Mouse (Mus musculus) heart, embryonic 13.5 days (tissue): Measurements from ENCODE around the gene BC029722. TPM values are rescaled to one million over a fixed set of nuclear protein-coding genes. Genes with fewer than 3 reads are reported as not detected.
A peak's percentile ranks its signal among the peaks of the same experiment; 100 is the strongest.

Experiments used
- ATAC-seq: fragments of 200-750 bp; cut with Nextera tagmentation; 2 replicates; pipeline ENCODE4 v1.8.0; 2017; ENCODE audit warnings: moderate TSS enrichment; ENCODE audit not compliant: insufficient number of reproducible peaks, low FRiP score, low TSS enrichment; ENCODE audit errors: extremely low read depth
- H3K27ac ChIP-seq: fragments of 300-500 bp; sonication (generic); replicated peaks from 2 replicates; pipeline ENCODE4 v1.5.1; 2015; ENCODE audit warnings: moderate library complexity, mild to moderate bottlenecking, inconsistent platforms
- H3K27me3 ChIP-seq: fragments of 300-500 bp; sonication (generic); replicated peaks from 2 replicates; pipeline ENCODE4 v1.6.1; 2015; ENCODE audit warnings: mild to moderate bottlenecking, inconsistent platforms
- H3K36me3 ChIP-seq: fragments of 300-500 bp; sonication (generic); 2 replicates; pipeline ENCODE4 v1.6.1; 2015; ENCODE audit warnings: mild to moderate bottlenecking, inconsistent platforms
- H3K4me1 ChIP-seq: fragments of 300-500 bp; sonication (generic); 2 replicates; pipeline ENCODE4 v1.6.1; 2015; ENCODE audit warnings: inconsistent platforms
- H3K4me2 ChIP-seq: fragments of 300-500 bp; sonication (generic); 2 replicates; pipeline ENCODE4 v1.6.1; 2015; ENCODE audit warnings: inconsistent platforms, mild to moderate bottlenecking, moderate library complexity
- H3K4me3 ChIP-seq: fragments of 300-500 bp; sonication (generic); 2 replicates; pipeline ENCODE4 v1.5.1; 2015; ENCODE audit warnings: moderate library complexity, mild to moderate bottlenecking, inconsistent platforms
- H3K9ac ChIP-seq: fragments of 300-500 bp; sonication (generic); 2 replicates; pipeline ENCODE4 v1.6.1; 2015; ENCODE audit warnings: inconsistent platforms, mild to moderate bottlenecking, moderate library complexity
- H3K9me3 ChIP-seq: fragments of 300-500 bp; sonication (generic); 2 replicates; pipeline ENCODE4 v1.6.1; 2016; ENCODE audit warnings: inconsistent platforms
- WGBS: fragments of 180-500 bp; shearing (Covaris S2); methylation state at CpG from one replicate; pipeline ENCODE4 v1.1.7; 2015; ENCODE audit warnings: mixed read lengths; 5-methylcytosine and 5-hydroxymethylcytosine counted together
- polyA plus RNA-seq: library from polyadenylated mRNA; unstranded; fragments of >200 nt; fragmentation: Nextera tagmentation; extraction: Ambion mirVana; gene quantifications from 2 replicates; pipeline ENCODE4 v1.2.1, GENCODE M21; 2015

Gene BC029722
- polyA plus RNA-seq, 1 experiment from 2014 or later = 10.8 TPM

DNA sequence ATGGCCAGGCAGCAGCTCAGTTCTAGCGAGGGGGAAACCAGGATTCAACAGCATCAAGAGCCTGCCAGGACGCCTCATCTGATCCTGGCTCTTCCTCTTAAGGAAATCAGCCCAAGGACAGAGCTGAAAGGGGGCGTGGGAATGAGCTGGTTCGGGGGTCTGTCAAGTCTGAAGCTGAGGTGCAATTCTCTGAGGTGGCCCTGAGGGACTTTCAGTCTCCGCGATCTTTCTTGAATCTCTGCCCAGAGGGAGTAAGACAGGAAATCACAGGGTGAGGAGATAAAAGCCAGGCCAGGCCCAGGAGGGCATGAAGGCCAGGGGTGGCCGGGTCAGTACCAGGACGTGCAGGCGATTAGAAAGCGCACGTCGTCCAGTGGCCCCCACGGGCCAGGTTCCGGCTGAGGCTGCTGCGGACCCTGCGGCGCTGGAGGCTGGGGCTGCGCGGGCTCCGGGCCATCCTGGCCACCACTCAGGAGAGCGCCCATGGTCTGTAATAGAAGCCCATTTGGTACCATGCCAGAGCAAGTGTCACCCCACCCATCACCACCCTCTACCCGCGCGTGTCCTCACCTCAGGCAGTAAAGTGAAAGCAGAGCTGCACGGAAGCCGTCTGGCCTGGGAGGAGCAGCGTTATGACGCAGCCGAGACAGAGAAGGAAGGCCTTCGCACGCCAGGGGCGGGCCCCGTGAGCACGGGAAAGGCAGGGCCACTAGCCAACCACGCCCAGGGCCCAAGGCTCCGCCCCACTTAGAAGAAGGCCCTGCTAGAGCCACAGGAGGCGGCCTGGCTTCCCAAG lies 432 bp downstream of the BC029722 start:
- Histone ChIP-seq H3K4me3 (peak overlapping the region; percentile 86), H3K36me3 (peaks cover 43% of the 10 kb centered on the region), H3K27me3 (no peaks in the 10 kb centered on the region; the same call in 1 of the 2 replicates), H3K9me3 (no peaks in the 10 kb centered on the region), H3K4me2 (peak overlapping the region; percentile 96), H3K27ac (peak overlapping the region; percentile 82), H3K9ac (peak overlapping the region; percentile 93), H3K4me1 (peaks cover 20% of the 10 kb centered on the region)
- peak; percentile 89 for ATAC-seq
- whole genome bisulfite sequencing = under 1% methylated on average over 37 of the region's 37 CpGs

DNA sequence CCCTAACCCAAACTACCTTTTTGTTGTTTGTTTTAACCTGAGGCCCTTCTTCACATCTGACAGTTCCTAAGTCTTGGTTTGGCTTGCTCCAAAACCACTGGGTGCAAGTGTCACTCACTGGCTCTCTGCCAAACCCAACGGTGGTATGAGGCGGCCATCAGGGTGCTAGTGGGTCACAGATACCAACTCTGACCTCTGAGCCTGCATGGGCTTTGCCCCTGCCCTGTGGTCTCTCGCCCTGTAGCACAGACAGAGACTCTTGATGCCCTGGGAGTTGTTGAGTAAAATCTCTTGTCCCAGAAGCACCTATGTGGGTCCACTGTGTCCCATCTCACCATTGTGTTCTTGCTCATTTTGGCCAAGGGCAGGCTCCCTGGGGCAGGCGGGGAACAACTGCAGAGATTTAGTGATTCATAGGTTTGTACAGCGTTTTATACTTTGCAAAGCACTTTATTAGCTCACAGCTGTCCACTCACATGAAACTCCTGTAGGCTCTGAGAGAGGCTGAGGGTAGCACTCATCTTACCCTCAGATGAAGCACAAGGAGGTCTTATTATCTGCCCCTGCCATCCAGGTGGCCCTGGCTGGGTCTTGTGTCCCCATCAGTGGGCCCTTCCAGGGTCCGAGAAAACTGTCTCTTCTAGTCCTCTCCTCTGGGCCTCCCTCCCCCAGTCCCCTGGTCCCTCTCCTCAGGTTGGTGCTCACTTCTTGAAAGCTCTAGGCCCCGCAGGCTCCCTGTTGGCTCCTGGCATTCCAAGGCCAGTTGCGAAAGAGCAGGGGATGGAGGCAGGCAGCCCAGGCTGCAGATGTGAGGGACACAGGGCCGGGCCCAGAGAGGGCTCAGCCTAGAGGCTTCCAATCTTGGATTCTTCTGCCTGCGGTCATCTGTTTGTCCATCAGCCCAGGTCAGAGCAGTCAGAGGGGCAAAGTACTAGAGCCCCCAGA lies 1.7 kb downstream of the BC029722 start:
- WGBS = 73% methylated on average over 10 of the region's 10 CpGs
- Histone ChIP-seq H3K36me3 (peaks cover 31% of the 10 kb centered on the region), H3K4me3 (peak overlapping the region; percentile 86; the same call in 1 of the 2 replicates), H3K4me2 (peak overlapping the region; percentile 96), H3K27me3 (no peaks in the 10 kb centered on the region; the same call in none of the 2 replicates), H3K27ac (no peak overlapping the region), H3K9ac (peak overlapping the region; percentile 93), H3K4me1 (peaks cover 20% of the 10 kb centered on the region), H3K9me3 (no peaks in the 10 kb centered on the region)
- ATAC-seq = no peak

DNA sequence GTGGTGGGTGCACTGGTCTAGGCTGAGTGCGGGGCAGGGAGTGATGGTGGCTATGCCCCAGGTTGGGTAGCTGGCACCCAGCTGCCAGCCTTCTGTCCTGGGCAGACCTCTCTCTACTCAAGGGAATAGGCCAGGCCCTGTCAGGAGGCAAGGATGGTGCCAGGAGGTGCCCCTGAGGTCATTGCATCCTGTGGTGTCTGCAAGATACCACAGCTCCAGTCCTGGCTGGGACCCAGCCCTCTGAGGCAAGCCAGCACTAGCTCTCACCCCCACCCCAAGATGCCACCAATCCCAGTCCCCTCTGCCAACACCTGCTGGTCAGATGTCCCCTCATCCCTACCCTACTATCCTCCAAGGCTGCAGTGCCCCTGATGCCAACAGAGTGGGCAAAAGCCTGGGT lies 3.0 kb downstream of the BC029722 start:
- 94% methylated on average over 1 of the region's 1 CpGs for WGBS
- H3K36me3 ChIP-seq = peaks cover 17% of the 10 kb centered on the region
- ATAC-seq = no peak
- no peaks in the 10 kb centered on the region; the same call in none of the 2 replicates for H3K27me3 ChIP-seq
- H3K4me3 ChIP-seq = no peak overlapping the region
- no peak overlapping the region for H3K4me2 ChIP-seq
- no peak overlapping the region for H3K27ac ChIP-seq
- peaks cover 20% of the 10 kb centered on the region for H3K4me1 ChIP-seq
- H3K9me3 ChIP-seq = no peaks in the 10 kb centered on the region
- no peak overlapping the region for H3K9ac ChIP-seq

DNA sequence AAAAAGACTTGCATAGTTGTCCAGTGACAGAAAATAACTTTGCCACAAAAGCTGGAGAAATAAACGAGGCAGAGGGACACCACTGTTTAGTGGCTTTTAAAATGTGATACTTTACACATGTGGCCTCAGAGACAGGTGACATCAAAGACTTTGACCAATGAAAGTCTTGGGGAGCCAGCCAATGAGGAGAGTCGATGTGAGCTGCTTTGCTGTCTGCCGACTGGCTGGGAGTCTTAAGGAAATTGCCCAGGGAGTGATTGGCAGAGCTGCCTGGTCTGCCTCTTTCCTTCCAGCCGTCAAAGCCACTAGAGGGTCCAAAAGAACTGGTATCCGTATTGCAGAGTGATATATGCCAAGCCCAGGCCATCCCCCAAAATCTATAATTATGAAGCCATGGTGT lies 4.4 kb downstream of the BC029722 start:
- Histone ChIP-seq H3K27ac (no peak overlapping the region), H3K4me3 (no peak overlapping the region), H3K4me2 (no peak overlapping the region), H3K9ac (no peak overlapping the region), H3K36me3 (peaks cover 3% of the 10 kb centered on the region), H3K9me3 (no peaks in the 10 kb centered on the region), H3K27me3 (no peaks in the 10 kb centered on the region; the same call in none of the 2 replicates), H3K4me1 (peaks cover 17% of the 10 kb centered on the region)
- 26% methylated on average over 5 of the region's 5 CpGs for WGBS
- no peak for ATAC-seq

DNA sequence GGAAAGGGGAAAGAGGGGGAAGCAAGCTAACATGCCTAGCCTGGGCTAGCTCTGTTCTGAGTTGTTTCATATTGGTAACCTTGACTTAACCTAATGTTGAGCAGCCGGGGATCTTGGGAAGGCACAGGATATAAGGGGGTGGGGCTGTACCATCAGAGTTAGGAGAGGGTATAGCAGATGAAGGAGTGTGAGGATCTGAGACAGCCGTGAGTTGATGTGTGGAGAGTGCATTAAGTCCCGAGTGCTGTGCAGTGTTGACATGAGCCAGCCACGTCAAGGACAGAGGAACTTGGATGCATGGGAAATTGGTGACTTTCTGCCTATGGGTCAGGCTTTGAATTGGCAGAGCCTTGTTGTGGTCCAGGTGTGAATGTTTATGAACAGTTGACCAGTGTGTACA lies 6.6 kb downstream of the BC029722 start:
- H3K9ac ChIP-seq = no peak overlapping the region
- H3K27ac ChIP-seq = no peak overlapping the region
- no peak overlapping the region for H3K4me2 ChIP-seq
- no peaks in the 10 kb centered on the region for H3K4me1 ChIP-seq
- H3K9me3 ChIP-seq = no peaks in the 10 kb centered on the region
- H3K36me3 ChIP-seq = no peaks in the 10 kb centered on the region
- 57% methylated on average over 4 of the region's 4 CpGs for WGBS
- ATAC-seq = no peak
- H3K4me3 ChIP-seq = no peak overlapping the region
- H3K27me3 ChIP-seq = no peaks in the 10 kb centered on the region; the same call in none of the 2 replicates

DNA sequence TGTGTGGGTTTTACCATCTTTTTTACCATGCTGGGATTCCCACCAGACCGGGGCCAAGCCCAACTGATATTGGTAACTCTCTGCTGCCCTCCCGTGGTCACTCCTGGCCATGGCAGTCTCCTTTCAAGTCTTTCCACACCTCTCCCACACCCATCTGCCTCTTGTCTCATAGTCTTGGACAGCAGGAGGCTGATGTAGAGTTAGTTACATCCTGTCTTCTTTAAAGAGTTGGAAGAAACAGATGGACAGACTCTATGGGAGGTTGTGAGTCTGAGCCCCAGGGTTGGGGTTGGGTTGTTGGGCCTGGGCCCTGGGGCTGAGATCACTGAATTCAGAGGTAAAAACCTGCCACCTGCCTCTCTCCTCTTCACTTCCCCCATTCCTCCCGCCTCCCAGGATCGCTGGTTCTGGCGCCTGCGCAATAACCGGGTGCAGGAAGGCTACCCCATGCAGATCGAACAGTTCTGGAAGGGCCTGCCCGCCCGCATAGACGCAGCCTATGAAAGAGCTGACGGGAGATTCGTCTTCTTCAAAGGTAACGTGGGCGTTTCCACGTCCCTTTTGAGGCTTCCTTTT lies 7.3 kb downstream of the BC029722 start:
- no peaks in the 10 kb centered on the region; the same call in none of the 2 replicates for H3K27me3 ChIP-seq
- whole genome bisulfite sequencing = 38% methylated on average over 16 of the region's 16 CpGs
- H3K4me2 ChIP-seq = no peak overlapping the region
- H3K4me1 ChIP-seq = no peaks in the 10 kb centered on the region
- no peaks in the 10 kb centered on the region for H3K36me3 ChIP-seq
- H3K9ac ChIP-seq = no peak overlapping the region
- no peaks in the 10 kb centered on the region for H3K9me3 ChIP-seq
- H3K27ac ChIP-seq = no peak overlapping the region
- H3K4me3 ChIP-seq = no peak overlapping the region
- no peak for ATAC-seq

DNA sequence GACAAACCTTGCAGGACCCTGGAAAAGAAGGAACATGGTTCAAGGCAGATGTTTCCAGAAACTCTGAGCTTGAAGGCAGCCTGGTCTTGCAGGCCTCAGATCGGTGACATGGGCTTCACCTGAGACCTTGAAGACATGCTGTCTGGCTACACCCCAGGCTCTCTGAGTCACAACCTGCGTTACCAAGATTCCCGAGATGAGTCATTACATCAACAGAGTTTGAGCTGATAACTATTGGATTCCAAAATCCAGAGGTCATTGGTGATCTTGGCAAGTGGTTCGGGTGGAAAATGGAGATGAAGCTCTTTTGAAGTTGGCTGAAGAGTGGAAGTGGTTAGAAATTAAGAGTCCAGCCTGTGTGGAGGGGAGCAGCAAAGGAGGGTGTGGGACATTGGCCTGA lies 9.6 kb downstream of the BC029722 start:
- Histone ChIP-seq H3K4me3 (no peak overlapping the region), H3K27me3 (no peaks in the 10 kb centered on the region; the same call in 1 of the 2 replicates), H3K27ac (no peak overlapping the region), H3K4me1 (peaks cover 11% of the 10 kb centered on the region), H3K4me2 (no peak overlapping the region), H3K9me3 (no peaks in the 10 kb centered on the region), H3K36me3 (no peaks in the 10 kb centered on the region), H3K9ac (no peak overlapping the region)
- WGBS = 54% methylated on average over 4 of the region's 4 CpGs
- no peak for ATAC-seq

DNA sequence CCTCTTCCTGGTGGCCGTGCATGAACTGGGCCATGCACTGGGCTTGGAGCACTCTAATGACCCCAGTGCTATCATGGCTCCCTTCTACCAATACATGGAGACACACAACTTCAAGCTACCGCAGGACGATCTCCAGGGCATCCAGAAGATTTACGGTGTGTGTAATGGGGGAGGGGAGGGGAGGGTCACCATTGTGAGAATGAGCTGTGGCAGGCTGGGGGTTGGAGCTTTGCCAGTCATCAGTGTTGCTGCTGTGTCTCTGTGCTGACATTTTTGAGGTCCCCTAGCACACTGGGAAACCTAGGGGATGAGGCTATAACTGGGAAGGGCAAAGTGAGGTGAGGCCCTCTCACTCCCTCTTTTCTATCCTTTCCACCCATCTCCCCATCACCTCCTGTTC lies 11.8 kb downstream of the BC029722 start:
- Histone ChIP-seq H3K36me3 (no peaks in the 10 kb centered on the region), H3K9me3 (0 out of 2 replicates have a peak, but pooled peaks cover 4% of the 10 kb centered on the region), H3K4me3 (no peak overlapping the region), H3K27me3 (no peaks in the 10 kb centered on the region; the same call in 1 of the 2 replicates), H3K4me2 (no peak overlapping the region), H3K4me1 (peaks cover 11% of the 10 kb centered on the region), H3K27ac (no peak overlapping the region), H3K9ac (no peak overlapping the region)
- WGBS = 68% methylated on average over 4 of the region's 4 CpGs
- no peak for ATAC-seq

DNA sequence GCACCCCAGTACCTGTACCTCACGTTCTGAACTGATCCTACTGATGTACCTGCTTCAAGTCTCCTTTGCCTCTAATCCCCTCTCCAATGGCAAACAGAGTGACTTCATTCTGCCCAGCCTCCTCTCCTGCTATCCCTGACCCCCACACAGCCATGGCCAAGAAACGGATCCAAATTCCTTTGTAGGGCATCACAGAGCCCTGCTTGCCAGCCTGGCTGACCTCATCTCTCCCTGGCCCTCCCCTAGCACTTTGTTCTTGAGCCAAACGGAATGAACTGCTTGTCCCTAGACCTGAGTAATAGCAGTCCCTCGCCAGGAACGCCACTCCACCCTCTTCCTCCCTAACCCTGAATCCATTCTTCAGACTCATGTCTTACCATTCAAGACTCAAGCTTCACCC lies 12.7 kb downstream of the BC029722 start:
- H3K9ac ChIP-seq = no peak overlapping the region
- no peak overlapping the region for H3K4me2 ChIP-seq
- H3K27ac ChIP-seq = no peak overlapping the region
- peaks cover 11% of the 10 kb centered on the region for H3K4me1 ChIP-seq
- H3K36me3 ChIP-seq = no peaks in the 10 kb centered on the region
- H3K9me3 ChIP-seq = 0 out of 2 replicates have a peak, but pooled peaks cover 4% of the 10 kb centered on the region
- no peak for ATAC-seq
- H3K4me3 ChIP-seq = no peak overlapping the region
- no peaks in the 10 kb centered on the region for H3K27me3 ChIP-seq
- 55% methylated on average over 5 of the region's 5 CpGs for WGBS

DNA sequence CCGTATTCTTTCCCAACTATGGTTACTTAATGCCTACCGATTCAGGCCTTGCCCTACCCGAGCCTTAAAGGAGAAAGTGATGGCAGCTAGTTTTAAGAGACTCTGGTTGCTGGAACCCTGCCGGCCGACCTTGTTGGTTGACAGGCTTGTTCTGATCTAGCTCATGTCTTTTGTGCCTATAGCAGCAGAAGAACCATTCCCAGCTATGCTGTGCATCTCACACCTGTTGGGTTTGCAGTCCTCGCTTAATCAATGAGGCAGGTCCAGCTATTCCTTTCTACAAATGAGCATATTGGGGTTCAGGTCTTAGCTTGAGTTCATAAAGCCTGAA lies 13.3 kb downstream of the BC029722 start:
- Histone ChIP-seq H3K27me3 (0 out of 2 replicates have a peak, but pooled peaks cover 6% of the 10 kb centered on the region), H3K4me3 (no peak overlapping the region), H3K4me2 (no peak overlapping the region), H3K9me3 (0 out of 2 replicates have a peak, but pooled peaks cover 4% of the 10 kb centered on the region), H3K27ac (no peak overlapping the region), H3K9ac (no peak overlapping the region), H3K36me3 (no peaks in the 10 kb centered on the region), H3K4me1 (peaks cover 11% of the 10 kb centered on the region)
- ATAC-seq = no peak
- WGBS = 62% methylated on average over 6 of the region's 6 CpGs
